ENCODE assay signal across 8 mouse cellular contexts in genomic region chr10:20724906-20725305, GRCm38 (mm10). TPM values are rescaled to one million over a fixed set of nuclear protein-coding genes. Genes with fewer than 3 reads are reported as not detected.
DNase-seq lines count a peak whose midpoint lies in the region; ATAC-seq and TF ChIP-seq lines count a peak whose summit lies in the region.

TSS of gene Pde7b (minus strand) at chr10:20725078.

- no peak for TF ChIP-seq CTCF in CH12.LX (conservative IDR thresholded peaks at IDR 0.05 in 1 of 2, IDR thresholded peaks at IDR 0.05 in 1 of 2; ENCODE audit: low read depth in 2 of 2, low read length in 2 of 2)
- no peak for TF ChIP-seq CTCF in liver, postnatal 0 days (IDR thresholded peaks at IDR 0.05; ENCODE audit: low read depth)

- no peak for TF ChIP-seq RAD21 in CH12.LX (IDR thresholded peaks at IDR 0.05; ENCODE audit: low read depth, low read length)

- H3K4me2 ChIP-seq in CH12.LX (ENCODE audit: insufficient read depth, low read depth, poor library complexity, severe bottlenecking) = peak within 1 kb of the TSS; percentile 79
- peak within 1 kb of the TSS; percentile 65 for H3K4me2 ChIP-seq in liver, postnatal 0 days (ENCODE audit: low read depth, low read length)
- peak within 1 kb of the TSS; percentile 48 for H3K4me2 ChIP-seq in neural tube, embryonic 12.5 days (replicated peaks)

- intact Hi-C loops in heart, postnatal 36 days (cut with DNase I) = loop anchor here (5.0 kb wide), 2 partner anchors 68 to 318 kb away; no protein-coding TSS in a partner anchor

- H3K9me3 ChIP-seq in CH12.LX (replicated peaks; ENCODE audit: low read length) = no peaks in the 10 kb centered on the region
- H3K9me3 ChIP-seq in liver, postnatal 0 days (ENCODE audit: low read length) = no peaks in the 10 kb centered on the region
- H3K9me3 ChIP-seq in neural tube, embryonic 12.5 days = no peaks in the 10 kb centered on the region

- H3K4me3 ChIP-seq in CH12.LX (replicated peaks in 1 of 3; ENCODE audit: low read depth in 2 of 3, low read length in 2 of 3, poor library complexity in 1 of 3) = no peak within 1 kb of the TSS
- H3K4me3 ChIP-seq in liver, postnatal 0 days (ENCODE audit: low read depth, low read length) = peak within 1 kb of the TSS; percentile 41
- peak within 1 kb of the TSS; percentile 7; the same call in 1 of the 2 replicates for H3K4me3 ChIP-seq in neural tube, embryonic 12.5 days

- in situ Hi-C loops in CH12.LX (cut with MboI; ENCODE audit: low pct_ligation_motif_present, low pct_unique_long_range_greater_than_20kb, low sequenced_read_pairs) = no loop called here

- no peak within 1 kb of the TSS for H3K27ac ChIP-seq in CH12.LX (ENCODE audit: insufficient read depth, low read depth)
- 0 out of 2 replicates have a peak within 1 kb of the TSS, but pooled peaks have one; percentile 9 for H3K27ac ChIP-seq in liver, postnatal 0 days (ENCODE audit: low read depth)
- no peak within 1 kb of the TSS for H3K27ac ChIP-seq in neural tube, embryonic 12.5 days

- dilution Hi-C loops in CH12.LX (cut with MboI; ENCODE audit: extremely low pct_ligation_motif_present, extremely low pct_unique_long_range_greater_than_20kb, low sequenced_read_pairs) = no loop called here

- ATAC-seq in liver, postnatal 0 days = peak; percentile 96
- peak; percentile 86 for ATAC-seq in neural tube, embryonic 12.5 days (ENCODE audit: low FRiP score, low read depth)

- TF ChIP-seq POLR2A in CH12.LX (IDR thresholded peaks at IDR 0.05; ENCODE audit: low read depth, low read length) = no peak

- H3K9ac ChIP-seq in CH12.LX (ENCODE audit: insufficient read depth, low read depth) = no peak within 1 kb of the TSS
- peak within 1 kb of the TSS; percentile 28 for H3K9ac ChIP-seq in liver, postnatal 0 days (replicated peaks)
- 0 out of 2 replicates have a peak within 1 kb of the TSS, but pooled peaks have one; percentile 14 for H3K9ac ChIP-seq in neural tube, embryonic 12.5 days

- no peak for DNase-seq in CH12.LX (ENCODE audit: extremely low read depth)
- peak; percentile 29 for DNase-seq in cerebellum, adult 9-11 months
- DNase-seq in forelimb bud, embryonic 11.5 days (ENCODE audit: low read depth, low spot score) = peak; percentile 86
- peak; percentile 80 to 81 for DNase-seq in heart, postnatal 36 days
- peak; percentile 70 to 82 for DNase-seq in layer of hippocampus, adult 18-20 months (ENCODE audit: low spot score in 2 of 2)
- peak; percentile 70 for DNase-seq in liver, postnatal 0 days
- DNase-seq in telencephalon, adult 2 months (ENCODE audit: low read depth, low spot score) = peak; percentile 65

- H3K4me1 ChIP-seq in CH12.LX (ENCODE audit: control insufficient read depth in 1 of 2, insufficient read depth in 2 of 2) = no peaks in the 10 kb centered on the region
- H3K4me1 ChIP-seq in liver, postnatal 0 days (ENCODE audit: insufficient read depth) = peaks cover 13% of the 10 kb centered on the region
- H3K4me1 ChIP-seq in neural tube, embryonic 12.5 days = peaks cover 13% of the 10 kb centered on the region

- H3K27me3 ChIP-seq in CH12.LX (replicated peaks) = no peaks in the 10 kb centered on the region
- no peaks in the 10 kb centered on the region for H3K27me3 ChIP-seq in liver, postnatal 0 days (ENCODE audit: insufficient read depth, low read length)
- no peaks in the 10 kb centered on the region for H3K27me3 ChIP-seq in neural tube, embryonic 12.5 days (replicated peaks)

- no peak for TF ChIP-seq EP300 in CH12.LX (IDR thresholded peaks at IDR 0.05; ENCODE audit: low read length)
- no peak for TF ChIP-seq EP300 in liver, postnatal 0 days (IDR thresholded peaks at IDR 0.05; ENCODE audit: low read depth)

- 5% methylated on average over 17 of the region's 17 CpGs for WGBS in liver, postnatal 0 days (ENCODE audit: insufficient replicate concordance)
- WGBS in neural tube, embryonic 12.5 days = 14% methylated on average over 17 of the region's 17 CpGs

- H3K36me3 ChIP-seq in CH12.LX (replicated peaks in 1 of 2; ENCODE audit: control insufficient read depth in 1 of 2, insufficient read depth in 1 of 2, low read length in 1 of 2) = no peaks in the 10 kb centered on the region
- H3K36me3 ChIP-seq in liver, postnatal 0 days (replicated peaks; ENCODE audit: insufficient read depth, low read length) = no peaks in the 10 kb centered on the region
- H3K36me3 ChIP-seq in neural tube, embryonic 12.5 days = no peaks in the 10 kb centered on the region

- H3K79me2 ChIP-seq in CH12.LX (replicated peaks; ENCODE audit: control insufficient read depth, extremely low read depth, insufficient read depth, poor library complexity, severe bottlenecking) = no peaks in the 10 kb centered on the region

TF ChIP-seq in CH12.LX, 34 proteins besides CTCF, POLR2A, EP300 and RAD21:
- TF ChIP-seq JUN (IDR thresholded peaks at IDR 0.05; ENCODE audit: insufficient read depth, low read depth, low read length) = peak; percentile 5; the same call in 1 of the 2 replicates
- peak; percentile 29; the same call in 1 of the 2 replicates for TF ChIP-seq IRF4 (IDR thresholded peaks at IDR 0.05; ENCODE audit: low read depth, low read length)
- TF ChIP-seq PAX5 (IDR thresholded peaks at IDR 0.05; ENCODE audit: low read length) = no peak

RNA-seq across cellular contexts. Expression of gene Pde7b, which starts in this region (rescaled TPM):
- total RNA-seq in CH12.LX (2012; rRNA removed) (not detected in 2 replicates), CH12.LX (2014; rRNA removed) (not detected in 2 replicates)
- not detected in 2 replicates for polyA plus RNA-seq in CH12.LX (2012; ENCODE audit: insufficient read length, low read depth)
- 10 to 100 TPM; 63.0 to 63.9 TPM for total RNA-seq in heart, postnatal 36 days (2021)
- total RNA-seq in layer of hippocampus, adult 18-20 months (2021) = 10 to 100 TPM; 21.2 to 27.0 TPM
- polyA plus RNA-seq in liver, postnatal 0 days (2015; fragmentation: Nextera tagmentation; extraction: Ambion mirVana) = 0.60 and 0.66 TPM in 2 replicates
- 3.5 TPM in 2 replicates for polyA plus RNA-seq in neural tube, embryonic 12.5 days (2016; fragmentation: Nextera tagmentation; extraction: Ambion mirVana)

Comparison
In these comparisons a context has a peak if more than half of its experiments do, and no peak if none do; other contexts are left out.
1. RNA of gene Pde7b (total RNA-seq): 63.0 to 63.9 TPM in heart, postnatal 36 days and 21.2 to 27.0 TPM in layer of hippocampus, adult 18-20 months; not detected in CH12.LX; every median in the first group is over 10 times any median in the second.
2. Peak in DNase-seq, ATAC-seq, H3K4me3 ChIP-seq, H3K27ac ChIP-seq, H3K9ac ChIP-seq and H3K4me2 ChIP-seq in liver, postnatal 0 days; RNA of the gene not detected or under 1 TPM.
3. Peak in every context shown above with its lines, with median percentiles within 50 percentile points of each other: H3K4me2 ChIP-seq.